Mouse (Mus musculus) cortical plate, adult 2 months (tissue): ENCODE data around the gene Pmepa1.

Experiments used
- CTCF ChIP-seq: fragments of 200-500 bp; IDR thresholded peaks from 2 replicates; pipeline ENCODE4 v1.5.1; 2011; ENCODE audit warnings: mild to moderate bottlenecking, control low read depth, low read length; ENCODE audit not compliant: insufficient read depth; ENCODE audit errors: extremely low read depth
- POLR2A ChIP-seq: fragments of 200-500 bp; IDR thresholded peaks from 2 replicates; pipeline ENCODE4 v1.6.1; 2011; ENCODE audit warnings: mild to moderate bottlenecking, low read length, control low read depth; ENCODE audit not compliant: insufficient read depth; ENCODE audit errors: extremely low read depth

GRCm38 (mm10) chr2:173314291-173314690, 38.0 kb upstream of the Pmepa1 start:
- TF ChIP-seq CTCF: no peak
- TF ChIP-seq POLR2A: no peak
